Mouse (Mus musculus): ENCODE measurements at regions not wholly inside any gene's neighbourhood (a gene's known extent, or its start where the extent isn't known, plus 50 kb on each side); places are given as distances from the start of the nearest gene placed in this dataset.

DNA sequence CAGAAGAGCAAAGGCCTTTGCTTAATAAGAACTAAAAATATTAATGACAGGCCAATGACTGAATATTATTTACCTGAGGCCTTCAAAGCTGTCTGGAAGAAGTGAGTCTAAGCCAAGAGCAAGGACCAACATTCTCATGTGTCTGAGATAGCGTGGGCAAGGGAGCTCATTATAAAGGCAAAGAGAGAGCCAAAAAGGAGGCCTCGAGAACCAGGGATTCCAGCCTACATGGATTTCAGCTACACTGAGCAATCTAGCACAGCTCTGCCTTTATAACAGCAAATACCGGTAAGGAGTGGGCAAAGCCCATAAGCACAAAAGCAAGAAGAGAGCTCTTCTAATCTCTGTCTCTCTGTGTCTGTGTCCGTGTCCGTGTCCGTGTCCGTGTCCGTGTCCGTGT lies 93.0 kb downstream of the Erv3 start:
- no peaks in the 10 kb centered on the region for H3K4me1 ChIP-seq (ENCODE audit: control insufficient read depth, insufficient read depth, low read length)
- H3K4me3 ChIP-seq (ENCODE audit: low read length): no peak overlapping the region
- no peaks in the 10 kb centered on the region for H3K27me3 ChIP-seq (ENCODE audit: control insufficient read depth, insufficient read depth, low read length)
- H3K36me3 ChIP-seq (ENCODE audit: control insufficient read depth, insufficient read depth, low read length): no peaks in the 10 kb centered on the region
- no peak overlapping the region for H3K27ac ChIP-seq (ENCODE audit: low read depth, low read length)
- H3K9ac ChIP-seq (ENCODE audit: low read depth, low read length): no peak overlapping the region
- no peaks in the 10 kb centered on the region for H3K9me3 ChIP-seq (ENCODE audit: control insufficient read depth, low read length)
- no peak overlapping the region for H3K4me2 ChIP-seq (replicated peaks; ENCODE audit: low read depth, low read length)
- ATAC-seq (ENCODE audit: low FRiP score, low TSS enrichment): no peak
- WGBS: 95% methylated on average over 9 of the region's 9 CpGs

DNA sequence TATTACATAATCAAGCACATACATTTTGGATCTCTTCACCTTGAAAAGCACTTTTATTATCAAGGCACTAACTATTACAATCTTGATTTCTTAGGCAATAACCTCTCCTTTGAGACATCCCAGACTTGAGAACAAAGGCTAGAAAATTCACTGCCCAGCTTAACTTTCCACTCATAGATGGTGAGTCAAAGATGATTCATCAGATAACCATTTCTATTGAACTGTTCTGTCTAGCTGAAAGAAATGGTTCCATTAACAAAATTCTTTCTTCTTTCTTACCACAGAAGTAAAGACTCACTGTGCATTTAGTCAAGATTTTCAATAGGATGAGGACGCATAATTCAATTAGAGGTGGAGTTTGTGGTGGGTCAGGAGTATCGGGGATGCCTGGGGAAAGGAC lies 98.0 kb downstream of the Erv3 start:
- 86% methylated on average over 2 of the region's 2 CpGs for WGBS
- H3K4me1 ChIP-seq (ENCODE audit: control insufficient read depth, insufficient read depth, low read length): no peaks in the 10 kb centered on the region
- H3K9ac ChIP-seq (ENCODE audit: low read depth, low read length): no peak overlapping the region
- H3K27me3 ChIP-seq (ENCODE audit: control insufficient read depth, insufficient read depth, low read length): no peaks in the 10 kb centered on the region
- H3K36me3 ChIP-seq (ENCODE audit: control insufficient read depth, insufficient read depth, low read length): no peaks in the 10 kb centered on the region
- H3K4me2 ChIP-seq (replicated peaks; ENCODE audit: low read depth, low read length): no peak overlapping the region
- no peaks in the 10 kb centered on the region for H3K9me3 ChIP-seq (ENCODE audit: control insufficient read depth, low read length)
- no peak overlapping the region for H3K27ac ChIP-seq (ENCODE audit: low read depth, low read length)
- ATAC-seq (ENCODE audit: low FRiP score, low TSS enrichment): no peak
- no peak overlapping the region for H3K4me3 ChIP-seq (ENCODE audit: low read length)

DNA sequence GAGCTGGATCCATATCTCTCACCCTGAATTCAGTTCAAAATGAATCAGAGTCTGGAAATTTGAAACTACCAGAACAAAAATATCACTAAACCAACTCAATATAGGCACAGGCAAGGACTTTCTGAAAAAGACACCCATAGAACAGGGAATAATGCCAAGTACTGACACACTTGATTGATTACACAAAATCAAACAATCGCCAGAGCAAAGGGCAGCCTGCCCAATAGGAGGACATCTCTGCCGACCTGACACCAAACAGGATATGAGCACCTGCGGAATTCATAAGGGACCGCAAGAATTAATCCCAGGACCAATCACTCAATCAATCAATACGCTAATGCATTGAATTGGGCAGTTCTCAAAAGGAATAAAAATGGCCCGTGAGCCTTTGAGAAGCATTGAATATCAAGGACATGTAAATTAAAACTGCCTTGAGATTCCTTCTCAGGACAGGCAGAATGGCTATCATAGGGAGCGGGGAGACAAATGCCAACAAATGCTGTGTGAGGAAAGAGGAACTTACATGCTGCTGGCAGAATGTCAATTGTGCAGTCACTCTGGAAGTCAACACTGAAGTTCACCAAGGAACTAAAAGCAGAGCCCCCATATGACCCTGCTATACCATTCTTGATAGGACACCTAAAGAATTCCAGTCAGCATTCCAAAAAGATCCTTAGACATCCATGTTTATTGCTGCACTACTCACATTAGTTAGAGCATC lies 102.2 kb downstream of the Erv3 start:
- WGBS: 81% methylated on average over 7 of the region's 7 CpGs
- no peaks in the 10 kb centered on the region; the same call in 1 of the 2 replicates for H3K9me3 ChIP-seq (ENCODE audit: control insufficient read depth, low read length)
- H3K27ac ChIP-seq (ENCODE audit: low read depth, low read length): no peak overlapping the region
- no peak for ATAC-seq (ENCODE audit: low FRiP score, low TSS enrichment)
- H3K27me3 ChIP-seq (ENCODE audit: control insufficient read depth, insufficient read depth, low read length): no peaks in the 10 kb centered on the region
- no peaks in the 10 kb centered on the region for H3K36me3 ChIP-seq (ENCODE audit: control insufficient read depth, insufficient read depth, low read length)
- no peak overlapping the region for H3K4me2 ChIP-seq (replicated peaks; ENCODE audit: low read depth, low read length)
- H3K4me1 ChIP-seq (ENCODE audit: control insufficient read depth, insufficient read depth, low read length): no peaks in the 10 kb centered on the region
- no peak overlapping the region for H3K4me3 ChIP-seq (ENCODE audit: low read length)
- no peak overlapping the region for H3K9ac ChIP-seq (ENCODE audit: low read depth, low read length)

DNA sequence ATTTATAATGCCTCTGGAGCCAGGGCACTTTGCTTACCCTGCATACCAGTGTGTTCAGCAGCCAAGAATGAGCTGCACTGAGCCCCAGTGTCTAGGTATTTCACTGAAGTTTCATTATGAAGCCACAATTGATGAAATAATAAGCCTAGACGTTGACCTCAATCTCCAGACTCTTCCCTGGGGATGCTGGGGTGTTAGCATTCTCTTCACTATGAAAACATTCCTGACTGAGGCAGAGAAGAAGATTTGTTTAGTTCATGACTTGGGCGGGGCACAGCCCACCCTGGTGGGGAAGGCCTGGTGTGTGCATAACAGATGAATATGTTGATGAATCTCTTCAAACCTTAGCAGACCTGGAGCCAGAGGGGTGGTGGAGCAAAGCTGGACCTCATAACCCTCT lies 104.4 kb downstream of the Erv3 start:
- WGBS: 48% methylated on average over 2 of the region's 2 CpGs
- Histone ChIP-seq H3K27ac (ENCODE audit: low read depth, low read length) (no peak overlapping the region), H3K9me3 (ENCODE audit: control insufficient read depth, low read length) (no peaks in the 10 kb centered on the region; the same call in 1 of the 2 replicates), H3K27me3 (ENCODE audit: control insufficient read depth, insufficient read depth, low read length) (no peaks in the 10 kb centered on the region), H3K4me1 (ENCODE audit: control insufficient read depth, insufficient read depth, low read length) (0 out of 2 replicates have a peak, but pooled peaks cover under 1% of the 10 kb centered on the region), H3K9ac (ENCODE audit: low read depth, low read length) (no peak overlapping the region), H3K4me3 (ENCODE audit: low read length) (no peak overlapping the region), H3K36me3 (ENCODE audit: control insufficient read depth, insufficient read depth, low read length) (no peaks in the 10 kb centered on the region), H3K4me2 (replicated peaks; ENCODE audit: low read depth, low read length) (no peak overlapping the region)
- ATAC-seq (ENCODE audit: low FRiP score, low TSS enrichment): no peak

DNA sequence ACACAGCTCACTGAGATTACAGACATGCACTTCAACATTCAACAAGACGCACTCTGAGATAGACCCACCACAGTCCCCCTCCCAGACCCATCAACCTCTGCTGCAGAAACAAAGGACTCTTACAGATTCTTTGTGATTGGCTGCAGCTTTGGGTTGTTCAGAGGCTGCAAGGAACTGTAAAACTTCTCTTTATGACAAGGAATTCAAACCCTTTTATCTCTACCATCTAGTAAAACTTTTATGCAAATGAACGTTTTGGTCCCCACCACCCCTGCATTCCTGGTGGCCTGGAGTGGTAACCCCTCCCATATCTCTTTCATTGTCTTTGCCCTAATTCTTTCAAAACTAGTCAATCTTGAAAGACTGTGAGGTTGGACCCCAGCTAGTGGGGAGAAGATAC lies 106.1 kb downstream of the Erv3 start:
- H3K27me3 ChIP-seq (ENCODE audit: control insufficient read depth, insufficient read depth, low read length): no peaks in the 10 kb centered on the region
- H3K4me2 ChIP-seq (replicated peaks; ENCODE audit: low read depth, low read length): no peak overlapping the region
- no peaks in the 10 kb centered on the region; the same call in 1 of the 2 replicates for H3K9me3 ChIP-seq (ENCODE audit: control insufficient read depth, low read length)
- WGBS: 48% methylated on average over 2 of the region's 2 CpGs
- H3K4me1 ChIP-seq (ENCODE audit: control insufficient read depth, insufficient read depth, low read length): peaks cover 6% of the 10 kb centered on the region; the same call in 1 of the 2 replicates
- no peak overlapping the region for H3K4me3 ChIP-seq (ENCODE audit: low read length)
- no peak for ATAC-seq (ENCODE audit: low FRiP score, low TSS enrichment)
- H3K9ac ChIP-seq (ENCODE audit: low read depth, low read length): no peak overlapping the region
- no peak overlapping the region for H3K27ac ChIP-seq (ENCODE audit: low read depth, low read length)
- H3K36me3 ChIP-seq (ENCODE audit: control insufficient read depth, insufficient read depth, low read length): no peaks in the 10 kb centered on the region

DNA sequence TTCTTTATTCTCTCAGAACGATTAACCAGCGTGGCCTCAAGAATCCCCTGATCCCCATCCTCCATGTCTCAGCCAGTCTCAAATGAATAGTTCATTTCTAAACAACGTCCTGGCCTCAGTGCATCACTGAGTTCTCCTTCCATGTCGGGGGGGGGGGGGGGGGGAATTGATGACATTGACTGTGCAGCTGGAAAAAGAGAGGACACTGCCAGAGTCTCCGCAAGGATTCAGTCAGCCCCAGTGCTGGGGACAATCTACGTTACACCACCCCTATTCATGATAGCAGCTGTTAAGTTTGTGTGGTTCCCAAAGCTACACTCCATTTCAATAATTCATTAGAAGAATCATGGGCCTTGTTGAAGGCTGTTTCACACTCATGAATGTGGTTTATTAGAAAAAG lies 108.9 kb downstream of the Erv3 start:
- H3K4me2 ChIP-seq (replicated peaks; ENCODE audit: low read depth, low read length): no peak overlapping the region
- H3K27ac ChIP-seq (ENCODE audit: low read depth, low read length): no peak overlapping the region
- H3K36me3 ChIP-seq (ENCODE audit: control insufficient read depth, insufficient read depth, low read length): no peaks in the 10 kb centered on the region
- WGBS: 63% methylated on average over 6 of the region's 6 CpGs
- H3K4me3 ChIP-seq (ENCODE audit: low read length): no peak overlapping the region
- no peak overlapping the region for H3K9ac ChIP-seq (ENCODE audit: low read depth, low read length)
- no peak for ATAC-seq (ENCODE audit: low FRiP score, low TSS enrichment)
- peaks cover 6% of the 10 kb centered on the region; the same call in 1 of the 2 replicates for H3K4me1 ChIP-seq (ENCODE audit: control insufficient read depth, insufficient read depth, low read length)
- H3K27me3 ChIP-seq (ENCODE audit: control insufficient read depth, insufficient read depth, low read length): no peaks in the 10 kb centered on the region
- no peaks in the 10 kb centered on the region; the same call in 1 of the 2 replicates for H3K9me3 ChIP-seq (ENCODE audit: control insufficient read depth, low read length)

DNA sequence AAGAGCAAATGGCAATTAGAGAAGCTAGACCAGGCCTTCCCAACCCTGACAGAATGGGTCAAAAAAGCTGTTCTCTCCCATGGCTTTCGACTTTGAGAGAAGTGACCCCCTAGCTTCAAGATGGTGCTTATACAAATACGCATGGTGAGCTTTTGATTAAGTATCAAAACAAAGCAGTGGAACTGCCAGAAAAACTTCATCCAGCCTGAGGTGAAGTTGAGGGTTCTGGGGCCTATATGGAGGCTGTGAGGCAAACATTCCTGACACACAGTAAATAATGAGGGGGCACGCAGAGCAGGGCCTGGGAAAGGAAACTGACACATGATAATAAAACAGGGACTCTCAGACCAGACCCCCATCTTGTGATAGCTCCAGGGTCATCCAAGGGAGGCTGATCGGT lies 109.3 kb downstream of the Erv3 start:
- 40% methylated on average over 4 of the region's 4 CpGs for WGBS

DNA sequence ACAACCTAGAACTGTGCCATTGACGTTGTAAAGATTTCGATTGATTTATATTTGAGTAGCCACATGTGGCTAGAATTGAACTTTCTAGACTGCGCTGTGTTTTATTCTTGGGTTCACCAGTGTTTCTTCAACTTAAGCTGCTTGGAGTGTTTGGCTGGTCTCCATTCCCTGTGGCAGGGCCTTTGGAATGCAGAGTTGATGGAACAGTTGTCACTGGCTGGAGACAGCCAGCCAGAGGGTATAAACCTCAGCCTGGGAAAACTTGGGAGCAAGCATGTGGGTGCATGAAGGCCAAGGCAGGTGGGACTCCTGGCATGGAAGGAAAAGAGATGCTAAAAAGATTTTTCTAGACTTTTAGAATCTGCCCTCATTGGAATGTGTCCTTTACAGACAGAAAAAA lies 109.8 kb downstream of the Erv3 start:
- 0 out of 2 replicates have a peak, but pooled peaks have one; percentile 4 for ATAC-seq (ENCODE audit: low FRiP score, low TSS enrichment)
- H3K27ac ChIP-seq (ENCODE audit: low read depth, low read length): peak overlapping the region; percentile 17; the same call in 1 of the 2 replicates
- H3K27me3 ChIP-seq (ENCODE audit: control insufficient read depth, insufficient read depth, low read length): no peaks in the 10 kb centered on the region
- no peaks in the 10 kb centered on the region for H3K9me3 ChIP-seq (ENCODE audit: control insufficient read depth, low read length)
- H3K4me2 ChIP-seq (replicated peaks; ENCODE audit: low read depth, low read length): no peak overlapping the region
- peaks cover 6% of the 10 kb centered on the region; the same call in 1 of the 2 replicates for H3K4me1 ChIP-seq (ENCODE audit: control insufficient read depth, insufficient read depth, low read length)
- 71% methylated on average over 3 of the region's 3 CpGs for WGBS
- no peaks in the 10 kb centered on the region for H3K36me3 ChIP-seq (ENCODE audit: control insufficient read depth, insufficient read depth, low read length)
- no peak overlapping the region for H3K9ac ChIP-seq (ENCODE audit: low read depth, low read length)
- H3K4me3 ChIP-seq (ENCODE audit: low read length): no peak overlapping the region

More for the DNA sequence above, 109.3 kb downstream of the Erv3 start:
- Histone ChIP-seq H3K4me1 (ENCODE audit: control insufficient read depth, insufficient read depth, low read length) (peaks cover 6% of the 10 kb centered on the region; the same call in 1 of the 2 replicates), H3K36me3 (ENCODE audit: control insufficient read depth, insufficient read depth, low read length) (no peaks in the 10 kb centered on the region), H3K27ac (ENCODE audit: low read depth, low read length) (peak overlapping the region; percentile 17; the same call in 1 of the 2 replicates), H3K9me3 (ENCODE audit: control insufficient read depth, low read length) (no peaks in the 10 kb centered on the region; the same call in 1 of the 2 replicates), H3K4me3 (ENCODE audit: low read length) (no peak overlapping the region), H3K9ac (ENCODE audit: low read depth, low read length) (no peak overlapping the region), H3K4me2 (replicated peaks; ENCODE audit: low read depth, low read length) (no peak overlapping the region), H3K27me3 (ENCODE audit: control insufficient read depth, insufficient read depth, low read length) (no peaks in the 10 kb centered on the region)
- ATAC-seq (ENCODE audit: low FRiP score, low TSS enrichment): peak; percentile 58

DNA sequence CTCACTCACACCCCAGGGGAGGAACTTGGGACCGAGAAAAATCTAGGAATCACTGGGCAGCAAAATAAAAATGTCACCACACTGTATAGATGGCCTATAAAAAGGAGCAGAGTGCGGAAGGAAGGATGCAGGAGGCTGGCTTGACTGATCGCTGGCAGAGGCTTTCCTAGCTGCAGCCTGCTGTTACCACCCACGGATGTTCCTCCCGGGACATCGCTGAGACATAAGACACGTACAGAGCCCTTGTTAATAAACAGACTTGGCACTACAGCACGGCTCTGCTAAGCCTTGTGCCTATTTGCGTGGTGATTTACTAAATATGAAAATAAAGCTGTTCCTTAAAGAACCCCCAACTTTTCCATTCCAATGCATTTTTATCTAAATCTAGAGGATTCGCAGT lies 110.8 kb downstream of the Erv3 start:
- WGBS: 35% methylated on average over 10 of the region's 10 CpGs
- no peaks in the 10 kb centered on the region for H3K27me3 ChIP-seq (ENCODE audit: control insufficient read depth, insufficient read depth, low read length)
- H3K4me3 ChIP-seq (ENCODE audit: low read length): no peak overlapping the region
- H3K9ac ChIP-seq (ENCODE audit: low read depth, low read length): no peak overlapping the region
- H3K9me3 ChIP-seq (ENCODE audit: control insufficient read depth, low read length): no peaks in the 10 kb centered on the region
- H3K36me3 ChIP-seq (ENCODE audit: control insufficient read depth, insufficient read depth, low read length): no peaks in the 10 kb centered on the region
- no peak overlapping the region for H3K27ac ChIP-seq (ENCODE audit: low read depth, low read length)
- peaks cover 6% of the 10 kb centered on the region; the same call in 1 of the 2 replicates for H3K4me1 ChIP-seq (ENCODE audit: control insufficient read depth, insufficient read depth, low read length)
- no peak overlapping the region for H3K4me2 ChIP-seq (replicated peaks; ENCODE audit: low read depth, low read length)
- ATAC-seq (ENCODE audit: low FRiP score, low TSS enrichment): no peak

Measured in kidney, embryonic 14.5 days (tissue).